Mouse (Mus musculus) heart, adult 2 months (tissue): ENCODE data around the gene Ptprd.

Experiments
- CTCF ChIP-seq: fragments of 200-600 bp; IDR thresholded peaks from 2 replicates; pipeline ENCODE4 v1.8.1; 2022; ENCODE audit warnings: antibody characterized with exemption, mild to moderate bottlenecking, moderate library complexity
- EP300 ChIP-seq: fragments of 200-500 bp; IDR thresholded peaks from 2 replicates; pipeline ENCODE4 v1.6.1; 2011; ENCODE audit warnings: low read depth, low read length, control low read depth; ENCODE audit not compliant: insufficient read depth

DNA sequence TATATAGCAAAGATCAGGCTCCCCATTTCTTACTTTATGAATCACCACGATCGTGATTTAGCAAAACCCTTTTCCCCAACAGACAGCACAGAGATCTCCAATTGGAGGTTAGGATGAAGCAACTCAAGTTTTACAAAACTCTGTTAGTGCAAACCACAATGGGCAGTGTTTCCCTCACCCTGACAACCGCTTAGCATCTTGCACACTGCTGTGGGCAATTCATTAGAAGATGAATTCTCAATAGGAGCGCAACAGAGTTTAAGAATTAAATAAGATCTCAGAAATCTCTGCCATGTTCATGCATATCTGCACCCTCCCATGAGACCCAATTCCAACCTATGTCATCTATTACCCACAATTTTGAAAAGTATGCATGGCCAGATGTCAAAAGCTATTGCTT lies 1773.7 kb downstream of the Ptprd start:
- no peak for TF ChIP-seq CTCF
- no peak for TF ChIP-seq EP300
